Mouse (Mus musculus) embryo, embryonic 9.5 days (tissue): ENCODE data around the gene Ski.

Experiments used
- DNase-seq: peaks from one replicate; pipeline ENCODE4 v3.0.0-alpha.2; 2017; ENCODE audit errors: extremely low spot score

Gene Ski

DNA sequence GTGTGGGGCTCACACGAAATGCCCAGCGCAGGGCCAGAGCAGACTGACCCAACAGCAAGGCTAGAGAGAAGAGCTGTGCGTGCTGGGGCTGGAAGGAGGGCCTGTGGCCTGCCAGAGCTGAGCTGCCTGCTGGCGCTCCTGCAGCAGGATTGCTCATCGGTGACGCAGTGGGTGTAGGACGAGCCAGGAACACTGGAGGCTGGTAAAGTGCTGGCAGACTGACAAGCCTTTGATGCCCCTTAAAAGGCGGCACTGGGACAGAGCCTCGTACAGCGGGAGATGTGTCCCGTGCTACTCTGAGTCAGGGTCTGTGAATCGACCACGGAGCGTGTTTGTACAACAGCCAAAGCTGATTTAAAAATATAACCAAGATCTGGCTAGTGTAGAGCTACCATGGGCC is 92.4 kb downstream of the Ski start:
- no peak for DNase-seq

DNA sequence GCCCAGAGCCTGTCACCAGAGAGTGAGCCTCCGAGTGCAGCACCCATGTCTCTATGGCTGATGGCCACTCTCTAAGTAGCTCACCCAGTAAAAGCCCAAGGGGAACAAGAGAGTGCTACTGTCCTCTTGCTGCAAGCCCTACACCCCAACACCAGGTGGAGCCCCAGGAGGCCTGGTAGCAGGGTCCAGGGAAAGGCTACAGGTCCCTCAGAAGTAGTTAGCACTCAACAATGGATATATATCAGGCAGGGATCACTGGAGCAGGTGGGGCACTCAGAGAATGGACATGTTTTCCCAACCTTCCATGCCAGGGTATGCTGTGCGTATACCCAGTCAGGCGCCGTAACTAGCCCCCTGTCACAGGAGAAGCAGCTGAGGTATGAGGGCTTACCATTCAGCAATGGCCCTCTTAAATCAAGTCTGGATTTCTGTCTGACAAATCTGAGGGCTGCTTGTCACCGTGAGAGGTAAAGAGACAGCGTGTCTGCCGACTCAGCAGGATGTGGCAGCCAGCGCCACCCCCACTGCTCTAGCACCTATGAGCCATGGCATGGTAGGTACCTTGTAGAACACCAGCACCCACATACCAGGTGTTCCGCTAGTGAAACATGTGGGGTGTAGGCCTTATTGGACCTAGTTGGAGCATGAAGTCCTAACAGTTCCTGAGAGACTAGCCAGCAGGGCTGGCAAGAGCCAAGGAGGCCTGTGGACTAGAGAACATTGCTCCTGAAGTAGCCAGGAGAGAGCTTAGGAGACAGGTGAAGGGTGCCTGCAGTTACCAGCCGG is 93.1 kb downstream of the Ski start:
- DNase-seq: no peak

DNA sequence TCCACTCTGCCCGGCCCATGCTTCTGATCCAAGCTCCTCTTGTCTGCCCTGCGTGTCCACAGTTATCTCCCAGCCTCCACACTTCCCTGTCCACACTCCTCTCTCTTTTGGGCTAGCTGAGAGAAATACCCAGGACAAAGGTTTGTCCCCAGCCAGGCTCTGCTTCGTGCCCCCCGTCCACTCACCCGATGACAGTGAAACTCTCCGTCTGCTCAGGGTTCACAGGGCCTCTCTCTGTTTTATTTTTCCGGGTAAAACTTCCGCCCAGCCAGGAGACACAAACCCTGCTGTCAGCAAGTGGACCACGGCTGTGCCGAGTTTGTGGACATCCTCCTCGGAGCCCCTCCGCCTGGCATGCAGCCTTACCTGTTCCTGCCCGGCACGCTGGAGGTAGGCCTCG is 94.0 kb downstream of the Ski start:
- DNase-seq: no peak

DNA sequence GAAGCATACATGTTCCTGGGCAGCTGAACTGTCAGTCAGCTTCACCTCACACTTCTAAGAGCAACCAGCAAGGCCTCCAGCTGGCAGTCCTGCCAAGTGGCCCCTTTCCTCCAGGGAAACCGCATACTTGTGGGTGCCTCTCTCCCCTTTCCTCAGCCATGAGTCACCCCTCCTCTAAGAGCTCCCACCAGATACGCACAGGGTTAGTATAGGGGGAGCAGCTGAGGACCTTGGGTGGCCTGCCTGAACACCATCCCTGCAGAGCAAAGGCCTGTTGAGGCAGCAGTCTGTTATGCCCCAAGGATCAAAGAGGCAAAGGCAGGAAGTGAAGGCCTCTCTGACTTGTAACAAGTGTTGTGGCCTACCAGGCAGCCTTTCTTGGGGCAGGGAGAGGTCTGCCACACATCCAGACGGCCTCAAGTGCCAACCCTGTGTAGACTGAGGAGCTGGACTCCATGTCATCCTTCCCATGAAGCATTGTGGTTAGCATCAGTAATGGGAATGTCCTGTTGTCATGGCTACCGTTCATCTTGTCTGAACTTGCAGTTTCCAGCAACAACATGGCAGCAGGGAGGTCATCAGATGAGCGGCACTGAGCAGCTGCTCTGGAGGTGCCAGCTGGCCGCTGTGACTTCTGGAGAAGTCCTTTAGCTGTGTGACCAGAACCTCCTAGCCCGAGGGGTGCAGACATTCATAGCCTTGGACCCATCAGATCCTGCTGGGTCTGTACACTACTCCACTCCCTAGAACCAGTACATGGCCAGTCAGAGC is 95.6 kb downstream of the Ski start:
- no peak for DNase-seq

DNA sequence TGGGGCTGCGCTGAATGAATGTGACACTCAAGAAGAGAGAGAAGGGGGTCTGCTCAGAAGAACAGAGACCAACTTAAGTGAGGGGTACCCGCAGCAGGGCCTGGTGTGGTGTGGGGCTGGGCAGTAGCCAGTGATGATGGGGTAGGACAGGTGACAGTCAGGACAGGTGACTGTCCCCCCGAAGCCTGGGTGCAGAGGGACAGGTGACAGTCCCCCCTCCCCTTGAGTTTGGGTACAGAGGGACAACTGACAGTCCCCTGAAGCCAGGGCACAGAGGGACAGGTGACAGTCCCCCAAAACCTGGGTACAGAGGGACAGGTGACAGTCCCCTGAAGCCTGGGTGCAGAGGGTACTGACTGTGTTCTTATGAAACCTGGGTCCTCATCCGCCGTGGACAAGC is 96.2 kb downstream of the Ski start:
- no peak for DNase-seq

DNA sequence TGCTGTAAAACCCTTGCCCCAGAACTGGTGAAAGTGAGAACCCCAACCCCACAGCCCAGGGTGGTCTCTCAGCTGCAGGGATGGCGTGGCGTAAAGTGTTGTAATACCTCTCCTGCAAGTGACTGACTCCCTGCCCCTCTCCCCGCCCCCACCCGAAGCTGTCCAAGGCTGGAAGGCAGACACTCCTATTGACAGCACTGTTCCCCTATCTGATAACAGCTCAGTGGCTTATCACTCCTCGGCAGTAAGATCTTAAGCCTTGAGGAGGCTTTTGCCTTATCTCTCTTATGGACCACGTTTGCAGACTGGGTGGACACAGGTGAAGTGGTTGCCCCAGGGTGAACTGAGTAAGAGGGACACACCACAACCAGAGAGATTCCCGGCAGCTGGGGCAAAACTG is 97.1 kb downstream of the Ski start:
- no peak for DNase-seq

DNA sequence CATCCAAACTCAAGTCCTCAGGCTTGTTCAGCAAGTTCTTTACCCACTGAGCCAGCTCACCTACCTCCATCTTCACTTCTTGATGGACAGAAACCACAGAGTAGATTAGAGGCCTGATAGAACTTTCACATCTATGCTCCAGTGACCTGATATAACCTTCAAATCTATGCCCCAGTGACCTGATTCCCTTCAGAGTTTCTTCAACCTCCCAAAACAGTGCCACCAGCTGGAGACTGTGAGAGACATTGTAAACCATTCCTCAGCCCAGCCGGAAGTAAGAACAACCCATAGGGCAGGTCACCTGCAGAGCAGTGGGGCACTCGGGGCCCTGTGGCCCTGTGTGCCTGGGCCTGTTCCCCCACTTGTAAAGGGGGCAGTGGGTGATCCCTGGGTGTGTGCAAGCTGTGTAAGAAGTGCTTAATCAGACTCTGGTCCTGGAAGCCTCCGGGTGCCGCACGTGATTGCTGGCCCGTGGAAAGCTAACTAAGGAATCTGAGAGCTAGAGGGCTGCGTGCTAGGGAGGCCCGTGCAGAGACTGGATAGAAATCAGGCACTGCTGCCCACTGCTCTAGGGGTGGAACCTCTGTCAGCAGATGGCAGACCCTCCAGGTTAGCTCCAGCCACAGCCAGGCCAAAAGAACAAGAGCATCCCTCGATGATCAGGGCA is 98.4 kb downstream of the Ski start:
- no peak for DNase-seq

DNA sequence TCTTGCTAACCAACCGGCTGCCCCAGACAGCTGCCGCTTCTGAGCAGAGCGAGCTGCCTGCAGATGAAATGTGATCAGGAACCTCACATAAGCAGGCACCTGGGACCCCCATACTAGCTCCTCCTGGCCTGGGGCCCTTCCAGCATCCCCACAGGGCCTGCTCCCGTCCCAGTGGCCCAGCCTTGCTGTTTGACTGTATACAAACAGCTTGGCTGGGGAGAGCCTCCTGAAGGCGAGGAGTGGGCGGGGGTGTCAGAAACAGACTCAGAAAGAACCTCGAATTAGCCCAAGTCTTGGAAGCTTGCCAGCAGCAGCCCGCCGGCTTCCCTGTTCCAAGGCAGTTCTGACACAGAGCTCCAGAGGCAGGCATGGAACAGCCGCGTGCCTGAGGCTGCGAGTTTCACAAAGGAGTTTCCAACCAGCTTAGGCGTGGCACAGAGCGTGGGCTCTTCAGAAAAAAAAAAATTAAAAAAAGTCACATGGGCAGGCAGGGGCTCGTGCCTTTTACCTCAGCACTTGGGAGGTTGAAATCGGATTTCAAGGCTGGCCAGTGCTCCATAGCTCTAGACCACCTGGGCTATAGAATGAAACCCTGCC is 99.8 kb downstream of the Ski start:
- DNase-seq: no peak

DNA sequence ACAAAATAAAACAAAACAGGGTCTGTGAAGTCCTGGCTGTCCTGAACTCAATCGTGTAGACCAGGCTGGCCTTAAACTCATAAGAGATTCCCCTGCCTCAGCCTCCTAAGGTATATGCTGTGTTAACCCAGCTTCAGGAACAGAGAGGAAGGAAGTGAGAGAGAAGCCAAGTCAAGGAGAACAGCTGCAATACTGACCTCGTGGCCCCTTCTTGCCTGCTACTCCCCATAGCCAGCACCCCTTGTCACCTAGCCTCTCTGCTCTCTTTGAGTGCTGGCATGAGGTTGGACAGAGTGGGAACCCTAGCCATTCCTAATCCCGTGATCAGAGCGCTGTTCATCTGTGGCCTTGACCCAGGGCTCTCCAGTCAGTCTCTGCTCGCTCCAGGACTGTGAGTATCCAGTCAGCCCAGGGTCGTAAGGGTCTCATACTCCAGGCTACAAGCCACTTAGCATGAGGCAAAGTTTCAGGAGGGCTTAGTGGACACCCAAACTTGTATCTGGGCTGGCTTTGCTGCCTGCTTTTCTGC is 100.4 kb downstream of the Ski start:
- no peak for DNase-seq

DNA sequence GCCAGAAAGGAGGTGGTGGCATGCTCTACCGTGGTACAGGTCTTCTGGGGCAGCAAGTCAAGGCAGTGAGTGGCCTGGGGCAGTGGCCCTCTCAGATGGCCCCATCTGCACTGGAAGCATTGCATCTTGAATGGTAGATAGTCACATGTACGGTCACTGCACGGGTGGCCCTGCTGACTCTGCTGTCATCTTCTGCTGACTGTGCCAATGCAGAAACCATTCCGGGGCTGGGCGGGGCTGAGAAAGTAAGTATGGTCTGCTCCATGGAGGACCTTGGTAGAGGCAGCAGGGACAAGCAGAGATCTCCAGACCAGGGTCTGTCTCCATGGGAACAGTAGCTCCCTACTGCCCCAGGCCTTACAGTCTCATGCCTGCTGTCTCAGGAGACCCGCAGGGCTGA is 101.2 kb downstream of the Ski start:
- DNase-seq: no peak

DNA sequence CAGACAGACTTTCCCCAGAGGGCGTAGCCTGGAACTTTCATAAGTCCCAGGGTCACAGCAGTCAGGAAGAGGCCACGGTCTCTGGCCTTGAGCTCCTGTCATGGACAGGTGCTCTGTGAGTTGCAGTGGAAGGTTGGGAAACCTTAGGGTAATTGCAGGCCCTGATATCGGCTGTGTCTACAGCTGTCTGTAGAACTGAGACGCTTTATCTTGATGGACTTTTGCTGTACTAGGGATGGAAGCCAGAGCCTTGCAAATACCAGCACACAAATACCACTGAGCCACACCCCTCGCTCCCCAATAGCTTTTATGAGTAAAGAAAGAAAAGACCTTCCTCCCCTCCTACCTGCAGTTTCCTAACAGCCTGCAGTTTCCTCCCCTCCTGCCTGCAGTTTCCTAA is 101.8 kb downstream of the Ski start:
- no peak for DNase-seq

DNA sequence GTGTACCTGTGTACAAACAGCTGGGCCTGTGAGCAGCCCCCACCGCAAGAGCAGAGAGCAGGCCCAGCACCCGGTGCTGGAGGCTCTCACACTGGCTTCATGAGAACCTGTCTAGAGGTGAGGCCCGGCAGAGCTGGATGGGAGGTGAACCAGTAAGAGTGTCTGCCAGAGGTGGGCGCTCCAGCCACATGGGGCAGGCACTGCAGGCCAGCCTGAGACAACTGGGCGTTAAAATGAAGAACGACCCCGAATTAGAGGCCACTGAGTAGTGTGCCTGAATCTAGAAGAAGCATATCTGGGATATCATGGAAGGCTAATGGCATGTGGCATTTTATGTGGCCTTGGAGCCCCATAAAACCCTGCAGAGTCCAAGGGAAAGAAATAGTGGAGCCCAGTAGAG is 102.4 kb downstream of the Ski start:
- no peak for DNase-seq

DNA sequence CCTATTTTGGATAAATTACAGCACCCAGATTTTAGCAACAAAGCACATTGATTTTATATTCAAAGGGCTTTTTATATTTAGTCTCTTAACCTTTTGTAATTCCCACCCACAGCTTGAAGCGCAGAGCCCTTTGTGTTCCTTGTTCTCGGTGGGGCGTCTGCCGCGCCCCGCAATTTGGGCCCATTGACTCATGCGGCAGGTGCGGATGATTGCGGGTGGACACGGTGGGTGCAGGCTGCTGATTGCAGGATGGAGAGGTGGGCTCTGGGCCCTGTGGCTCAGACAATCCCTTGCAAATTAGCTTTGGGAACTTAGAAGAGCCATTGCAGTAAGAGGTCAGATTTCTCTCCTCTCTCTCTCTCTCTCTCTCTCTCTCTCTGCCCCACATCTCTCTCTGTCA is 104.1 kb downstream of the Ski start:
- DNase-seq: no peak

DNA sequence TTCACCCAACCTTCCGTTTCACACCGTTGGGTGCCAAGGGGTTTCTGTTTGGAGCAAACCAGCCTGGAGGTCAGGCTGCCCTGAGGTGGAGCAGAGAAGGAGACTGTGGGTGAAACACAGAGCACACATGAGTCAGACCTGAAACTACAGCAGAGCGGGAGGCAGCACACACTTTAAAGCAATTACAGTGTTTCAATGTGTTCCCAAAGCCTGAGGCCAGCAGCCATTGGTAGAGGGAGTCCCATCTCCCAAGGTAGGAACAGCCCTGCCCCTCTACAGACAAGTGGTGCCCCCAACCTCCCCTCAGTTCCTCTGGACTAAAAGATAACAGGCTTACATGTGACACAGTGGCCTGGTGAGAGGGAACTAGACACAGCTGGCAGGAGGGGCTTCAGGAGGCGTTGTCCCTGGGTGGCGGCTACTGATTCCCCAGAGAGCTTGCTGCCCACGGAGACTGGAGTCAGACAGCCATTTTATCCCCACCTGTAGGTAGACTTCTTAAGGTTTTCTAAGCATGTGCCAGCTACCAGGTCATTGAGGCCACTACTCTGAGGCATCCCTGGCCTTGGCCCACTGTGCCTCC is 104.9 kb downstream of the Ski start:
- no peak for DNase-seq

DNA sequence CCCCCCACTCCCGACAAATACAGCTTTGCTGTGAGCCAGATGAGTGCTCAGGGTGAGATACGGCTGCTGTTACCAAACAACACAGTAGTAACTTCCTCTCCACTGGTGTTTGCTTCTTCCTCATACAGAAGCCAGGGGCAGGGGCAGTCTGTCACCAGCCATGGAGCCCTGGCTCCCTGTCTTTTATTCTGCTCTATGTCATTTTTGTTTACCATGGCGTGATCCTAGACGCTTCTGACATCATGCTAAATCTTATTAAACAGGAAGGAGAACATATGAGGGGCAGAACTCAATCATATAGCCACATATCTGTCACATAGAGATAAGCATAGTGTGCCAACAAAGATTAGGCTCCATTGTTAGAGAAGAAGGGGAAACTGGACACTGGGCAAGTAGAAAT is 105.8 kb downstream of the Ski start:
- no peak for DNase-seq

DNA sequence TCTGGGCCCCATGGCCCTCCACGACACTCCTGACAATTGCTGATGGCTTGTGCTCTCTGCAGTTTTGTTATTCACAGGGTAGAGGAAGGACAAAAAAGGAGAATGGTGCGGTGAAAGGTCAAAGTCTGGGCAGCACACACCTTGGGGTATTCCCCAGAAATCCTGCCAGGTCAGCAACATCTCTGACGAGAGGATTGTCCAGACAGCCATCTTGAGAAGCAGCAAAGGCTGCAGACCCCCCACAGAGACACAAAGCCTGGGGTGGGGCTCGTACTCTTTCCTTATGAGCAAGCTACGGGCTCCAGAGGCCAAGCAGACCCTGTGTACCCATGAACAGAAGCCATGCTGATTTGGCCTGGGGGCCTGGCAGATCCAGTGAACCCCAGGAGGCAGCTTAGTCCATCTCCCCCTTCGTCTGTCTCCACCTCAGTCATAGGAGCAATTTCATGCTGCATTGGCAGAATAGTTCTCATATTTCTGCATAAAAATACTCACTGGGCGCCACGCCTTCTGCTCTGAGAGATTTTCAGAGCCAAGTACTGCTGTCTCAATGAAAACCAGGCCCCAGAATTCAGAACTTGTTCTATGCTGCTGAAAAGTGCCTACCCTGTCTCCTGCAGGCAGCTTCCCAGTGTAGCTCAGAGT is 108.5 kb downstream of the Ski start:
- DNase-seq: no peak

DNA sequence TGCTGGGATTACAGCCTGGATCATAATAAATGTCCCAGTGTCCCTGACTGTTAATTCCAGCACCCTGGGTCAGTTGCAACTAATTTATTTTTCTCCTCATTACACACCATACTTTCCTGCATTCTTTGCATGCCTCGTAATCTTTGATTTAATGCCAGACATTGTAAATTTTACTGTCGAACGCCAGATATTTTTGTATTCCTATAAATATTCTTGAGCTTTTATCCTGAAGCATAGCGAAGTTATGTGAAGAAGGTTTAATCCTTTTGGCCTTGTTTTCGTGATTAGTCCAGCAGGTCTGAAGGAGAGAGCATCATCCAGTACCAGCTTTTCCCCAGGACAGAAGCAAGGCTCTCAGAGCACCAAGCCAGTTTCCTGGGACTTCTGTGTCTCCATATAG is 112.9 kb downstream of the Ski start:
- no peak for DNase-seq

DNA sequence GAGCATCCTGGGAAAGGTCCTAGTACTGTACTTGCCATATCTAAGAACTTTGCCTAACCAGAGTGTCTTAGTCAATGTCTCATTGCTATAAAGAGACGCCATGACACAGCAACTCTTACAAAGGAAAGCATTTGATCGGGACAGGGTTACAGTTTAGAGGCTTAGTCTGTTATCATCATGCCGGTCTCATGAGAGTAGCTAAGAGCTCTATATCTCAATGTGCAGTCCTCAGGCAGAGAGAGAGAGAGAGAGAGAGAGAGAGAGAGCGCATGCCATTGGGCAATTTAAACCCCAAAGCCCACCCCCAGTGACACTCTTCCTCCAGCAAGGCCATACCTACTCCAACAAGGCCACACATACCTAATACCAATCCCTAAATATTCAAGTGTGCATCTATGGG is 114.5 kb downstream of the Ski start:
- DNase-seq: no peak
